Mouse (Mus musculus): Measurements from ENCODE around the gene Rsph9. TPM values are rescaled to one million over a fixed set of nuclear protein-coding genes. Genes with fewer than 3 reads are reported as not detected.

Rsph9 gene
- total RNA-seq, 2 experiments from 2014 or later, result 8.5 to 12.2 TPM

Other genes starting within 250 kb of the Rsph9 start
- 100 to 1,000 TPM; 416 to 698 TPM for gene Vegfa, start 111.8 kb downstream of the Rsph9 start, total RNA-seq (2021)
- 100 to 1,000 TPM in 1 of 2 experiments, 10 to 100 TPM in 1; 99.5 to 100 TPM for gene Mrps18a, start 33.2 kb downstream of the Rsph9 start, total RNA-seq (2021)
- 10 to 100 TPM; 11.9 to 13.3 TPM for gene Mad2l1bp, start 9.3 kb upstream of the Rsph9 start, total RNA-seq (2021)
- 10 to 100 TPM; 75.8 to 79.5 TPM for gene Gtpbp2, start 16.8 kb upstream of the Rsph9 start, total RNA-seq (2021)
- gene Polh, start 58.4 kb upstream of the Rsph9 start, total RNA-seq (2021), result 10 to 100 TPM; 20.4 to 45.3 TPM
- 10 to 100 TPM; 45.7 to 85.4 TPM for gene Xpo5, start 58.6 kb upstream of the Rsph9 start, total RNA-seq (2021)
- gene Polr1c, start 103.8 kb upstream of the Rsph9 start, total RNA-seq (2021), result 100 to 1,000 TPM in 1 of 2 experiments, 10 to 100 TPM in 1; 68.6 to 122 TPM
- gene Yipf3, start 103.9 kb upstream of the Rsph9 start, total RNA-seq (2021), result 100 to 1,000 TPM; 121 to 185 TPM
- 1 to 10 TPM; 6.0 to 7.9 TPM for gene Lrrc73, start 109.3 kb upstream of the Rsph9 start, total RNA-seq (2021)
- 10 to 100 TPM; 41.5 to 52.9 TPM for gene Tjap1, start 138.8 kb upstream of the Rsph9 start, total RNA-seq (2021)
- gene Dlk2, start 153.2 kb upstream of the Rsph9 start, total RNA-seq (2021), result under 1 TPM in 1 of 2 experiments, not detected in 1; 0.23 TPM
- 1 to 10 TPM; 6.8 to 7.0 TPM for gene Abcc10, start 184.1 kb upstream of the Rsph9 start, total RNA-seq (2021)
- 10 to 100 TPM; 18.9 to 25.9 TPM for gene Zfp318, start 239.5 kb upstream of the Rsph9 start, total RNA-seq (2021)